Mouse (Mus musculus): Measurements from ENCODE around the gene Gm20696.

Gm20696 gene

GRCm38 (mm10) chr6:99625306-99625705, 41.3 kb downstream of the Gm20696 start:
- in situ Hi-C loops (cut with MboI, MseI) = no loop called here

- in situ Hi-C loops (cut with MboI, MseI) = no loop called here
These were observed 42.1 kb downstream of the Gm20696 start for GRCm38 (mm10) chr6:99624542-99624941.

- in situ Hi-C loops (cut with MboI, MseI) = no loop called here
These were observed 43.0 kb downstream of the Gm20696 start for GRCm38 (mm10) chr6:99623641-99624040.

GRCm38 (mm10) chr6:99621167-99621566, 45.4 kb downstream of the Gm20696 start:
- in situ Hi-C loops (cut with MboI, MseI) = no loop called here

- in situ Hi-C loops (cut with MboI, MseI) = no loop called here
These were observed 46.1 kb downstream of the Gm20696 start for GRCm38 (mm10) chr6:99620471-99620870.

GRCm38 (mm10) chr6:99619964-99620363, 46.6 kb downstream of the Gm20696 start:
- in situ Hi-C loops (cut with MboI, MseI) = no loop called here

- in situ Hi-C loops (cut with MboI, MseI) = no loop called here
These were observed 47.1 kb downstream of the Gm20696 start for GRCm38 (mm10) chr6:99619466-99619865.

- in situ Hi-C loops (cut with MboI, MseI) = no loop called here
These were observed 48.7 kb downstream of the Gm20696 start for GRCm38 (mm10) chr6:99617867-99618266.

- in situ Hi-C loops (cut with MboI, MseI) = no loop called here
These were observed 49.2 kb downstream of the Gm20696 start for GRCm38 (mm10) chr6:99617415-99617814.

- in situ Hi-C loops (cut with MboI, MseI) = no loop called here
These were observed 51.3 kb downstream of the Gm20696 start for GRCm38 (mm10) chr6:99615272-99615751.

- in situ Hi-C loops (cut with MboI, MseI) = no loop called here
These were observed 51.9 kb downstream of the Gm20696 start for GRCm38 (mm10) chr6:99614566-99615271.

- in situ Hi-C loops (cut with MboI, MseI) = no loop called here
These were observed 54.7 kb downstream of the Gm20696 start for GRCm38 (mm10) chr6:99611866-99612265.

GRCm38 (mm10) chr6:99610454-99611427, 55.9 kb downstream of the Gm20696 start:
- in situ Hi-C loops (cut with MboI, MseI) = no loop called here

- in situ Hi-C loops (cut with MboI, MseI) = no loop called here
These were observed 60.5 kb downstream of the Gm20696 start for GRCm38 (mm10) chr6:99606079-99606478.

GRCm38 (mm10) chr6:99604758-99605157, 61.8 kb downstream of the Gm20696 start:
- in situ Hi-C loops (cut with MboI, MseI) = no loop called here

- in situ Hi-C loops (cut with MboI, MseI) = no loop called here
These were observed 64.2 kb downstream of the Gm20696 start for GRCm38 (mm10) chr6:99602434-99602833.

- in situ Hi-C loops (cut with MboI, MseI) = no loop called here
These were observed 65.7 kb downstream of the Gm20696 start for GRCm38 (mm10) chr6:99600886-99601285.

- in situ Hi-C loops (cut with MboI, MseI) = no loop called here
These were observed 66.3 kb downstream of the Gm20696 start for GRCm38 (mm10) chr6:99600168-99600793.

GRCm38 (mm10) chr6:99599651-99600050, 66.9 kb downstream of the Gm20696 start:
- in situ Hi-C loops (cut with MboI, MseI) = loop anchor here (5.0 kb wide), 1 partner anchor 1077 kb away; no protein-coding TSS in a partner anchor

- in situ Hi-C loops (cut with MboI, MseI) = loop anchor here (5.0 kb wide), 1 partner anchor 1077 kb away; no protein-coding TSS in a partner anchor
These were observed 67.4 kb downstream of the Gm20696 start for GRCm38 (mm10) chr6:99599229-99599628.

GRCm38 (mm10) chr6:99577040-99577439, 89.6 kb downstream of the Gm20696 start:
- in situ Hi-C loops (cut with MboI, MseI) = no loop called here

GRCm38 (mm10) chr6:99575633-99576032, 91.0 kb downstream of the Gm20696 start:
- in situ Hi-C loops (cut with MboI, MseI) = no loop called here
